Mouse (Mus musculus) kidney, postnatal 4 days (tissue): ENCODE data around the gene Fam162a.
A peak's percentile ranks its signal among the peaks of the same experiment; 100 is the strongest.
"Not testable (repeated sequence)": the region's sequence is repeated elsewhere in the genome, so short reads cannot be mapped to it uniquely, and the experiment has no call there.

ENCODE experiments used
- DNase-seq, 2 experiments: peaks; one replicate each; pipeline ENCODE4 v3.0.0; 2021; ENCODE audit warnings: mixed read lengths in 2 of 2

Gene Fam162a

DNA sequence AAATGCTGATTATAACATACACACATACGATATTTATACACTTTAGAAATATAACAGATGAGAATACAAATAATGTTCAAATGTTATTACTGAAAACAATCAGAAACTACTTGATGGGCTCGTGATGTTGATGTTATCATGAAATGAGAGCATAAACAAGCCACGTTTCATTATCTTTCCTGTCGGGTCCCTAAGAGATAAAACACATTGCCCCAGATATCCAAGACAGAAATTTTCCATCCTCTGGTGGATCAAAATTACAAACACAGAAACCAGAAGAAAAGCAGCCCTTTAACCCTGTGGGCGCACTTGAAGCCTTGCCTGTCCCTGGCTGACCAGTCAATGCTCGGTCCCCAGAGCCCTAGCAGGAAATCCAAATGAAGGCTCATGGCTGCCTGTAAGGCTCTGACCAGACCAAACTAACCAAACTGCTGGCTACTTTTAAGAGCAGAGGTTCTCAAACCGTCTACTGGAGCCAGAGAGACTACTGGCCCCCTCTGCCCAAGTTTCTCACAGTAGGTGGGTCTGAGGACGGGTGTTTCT is 13.4 kb downstream of the Fam162a start:
- no peak for DNase-seq

- no peak for DNase-seq
These were observed 15.0 kb downstream of the Fam162a start for GRCm38 (mm10) chr16:36056416-36056815.

GRCm38 (mm10) chr16:36054920-36055319 is 16.5 kb downstream of the Fam162a start:
- no peak for DNase-seq

DNA sequence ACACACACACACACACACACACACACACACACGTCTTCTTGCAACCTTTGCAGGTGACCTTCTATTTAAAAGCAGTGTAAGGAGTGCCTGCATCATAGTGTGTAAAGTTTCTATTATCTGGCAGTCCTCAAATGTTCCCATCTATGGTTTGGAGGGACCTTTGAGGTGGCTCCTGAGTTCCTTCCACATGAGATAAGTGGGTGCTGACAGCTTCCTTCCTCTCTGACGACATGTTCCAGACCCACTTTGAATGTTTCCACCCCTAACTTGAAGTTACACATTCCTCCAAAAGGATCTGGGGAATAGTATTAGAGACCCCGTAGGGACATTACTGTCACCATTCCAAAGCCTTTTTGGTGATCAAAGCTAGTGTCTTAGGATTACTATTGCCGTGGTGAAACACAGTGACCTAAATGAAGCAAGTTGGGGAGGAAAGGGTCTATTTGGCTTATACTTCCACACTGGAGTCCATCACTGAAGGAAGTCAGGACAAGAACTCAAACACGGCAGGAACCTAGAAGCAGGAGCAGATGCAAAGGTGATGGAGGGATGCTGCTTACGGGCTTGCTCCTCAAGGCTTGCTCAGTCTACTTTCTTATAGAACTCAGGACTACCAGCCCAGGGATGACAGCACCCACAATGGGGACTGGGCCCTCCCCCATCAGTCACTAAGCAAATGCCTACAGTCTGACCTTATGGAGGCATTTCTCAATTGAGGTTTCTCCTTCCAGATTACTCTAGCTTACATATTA is 17.7 kb downstream of the Fam162a start:
- no peak for DNase-seq

- DNase-seq: no peak
These were observed 19.9 kb downstream of the Fam162a start for GRCm38 (mm10) chr16:36051491-36051890.

- DNase-seq: no peak
These were observed 23.9 kb downstream of the Fam162a start for GRCm38 (mm10) chr16:36047538-36047937.

DNA sequence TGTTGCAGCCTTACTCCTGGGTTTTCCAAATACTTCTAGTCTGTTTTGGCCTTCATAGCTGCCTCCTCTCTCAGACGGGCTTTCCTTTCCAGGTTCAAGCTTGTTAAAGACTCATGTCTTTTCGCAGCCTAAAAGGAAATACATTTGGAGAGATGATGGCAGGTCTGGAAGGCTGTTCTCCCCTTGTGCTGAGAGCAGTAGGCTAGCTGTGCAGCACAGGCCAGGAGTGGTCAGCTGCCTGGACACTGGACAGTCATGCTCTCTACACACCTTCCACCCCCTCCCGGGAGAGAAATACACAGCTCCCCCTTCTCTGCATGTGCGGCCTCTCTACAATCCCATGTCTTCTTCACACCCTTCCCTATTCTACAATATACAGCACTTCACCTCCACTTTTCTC is 27.4 kb downstream of the Fam162a start:
- DNase-seq: no peak

DNA sequence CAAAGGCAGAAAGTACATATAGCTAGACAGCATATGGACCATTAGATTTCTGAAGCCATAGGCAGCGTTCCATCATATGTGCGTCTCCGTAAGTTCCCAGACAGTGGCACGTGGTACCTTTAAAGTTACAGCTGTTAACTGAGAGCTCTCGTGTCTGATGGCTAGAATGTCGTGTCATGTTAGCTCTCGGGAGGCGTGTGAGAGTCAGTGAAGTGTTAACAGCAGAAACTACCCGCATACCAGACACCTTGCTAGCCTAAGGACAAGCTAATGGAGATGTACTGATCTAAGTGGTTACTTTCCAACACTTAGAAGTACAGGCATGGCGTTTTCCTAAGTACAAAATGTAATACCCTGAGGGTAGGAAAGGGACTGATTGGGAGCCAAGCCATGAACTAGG is 28.3 kb downstream of the Fam162a start:
- DNase-seq: no peak

DNA sequence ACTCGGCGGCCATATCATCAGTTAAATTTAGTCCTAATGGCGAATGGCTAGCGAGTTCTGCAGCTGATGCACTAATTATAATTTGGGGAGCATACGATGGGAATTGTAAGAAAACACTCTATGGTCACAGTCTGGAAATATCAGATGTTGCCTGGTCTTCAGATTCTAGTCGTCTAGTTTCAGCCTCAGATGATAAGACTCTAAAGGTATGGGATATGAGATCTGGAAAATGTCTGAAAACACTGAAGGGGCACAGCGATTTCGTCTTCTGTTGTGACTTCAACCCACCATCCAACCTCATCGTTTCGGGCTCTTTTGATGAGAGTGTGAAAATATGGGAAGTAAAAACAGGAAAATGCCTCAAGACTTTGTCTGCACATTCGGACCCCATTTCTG is 29.8 kb downstream of the Fam162a start:
- no peak for DNase-seq

DNA sequence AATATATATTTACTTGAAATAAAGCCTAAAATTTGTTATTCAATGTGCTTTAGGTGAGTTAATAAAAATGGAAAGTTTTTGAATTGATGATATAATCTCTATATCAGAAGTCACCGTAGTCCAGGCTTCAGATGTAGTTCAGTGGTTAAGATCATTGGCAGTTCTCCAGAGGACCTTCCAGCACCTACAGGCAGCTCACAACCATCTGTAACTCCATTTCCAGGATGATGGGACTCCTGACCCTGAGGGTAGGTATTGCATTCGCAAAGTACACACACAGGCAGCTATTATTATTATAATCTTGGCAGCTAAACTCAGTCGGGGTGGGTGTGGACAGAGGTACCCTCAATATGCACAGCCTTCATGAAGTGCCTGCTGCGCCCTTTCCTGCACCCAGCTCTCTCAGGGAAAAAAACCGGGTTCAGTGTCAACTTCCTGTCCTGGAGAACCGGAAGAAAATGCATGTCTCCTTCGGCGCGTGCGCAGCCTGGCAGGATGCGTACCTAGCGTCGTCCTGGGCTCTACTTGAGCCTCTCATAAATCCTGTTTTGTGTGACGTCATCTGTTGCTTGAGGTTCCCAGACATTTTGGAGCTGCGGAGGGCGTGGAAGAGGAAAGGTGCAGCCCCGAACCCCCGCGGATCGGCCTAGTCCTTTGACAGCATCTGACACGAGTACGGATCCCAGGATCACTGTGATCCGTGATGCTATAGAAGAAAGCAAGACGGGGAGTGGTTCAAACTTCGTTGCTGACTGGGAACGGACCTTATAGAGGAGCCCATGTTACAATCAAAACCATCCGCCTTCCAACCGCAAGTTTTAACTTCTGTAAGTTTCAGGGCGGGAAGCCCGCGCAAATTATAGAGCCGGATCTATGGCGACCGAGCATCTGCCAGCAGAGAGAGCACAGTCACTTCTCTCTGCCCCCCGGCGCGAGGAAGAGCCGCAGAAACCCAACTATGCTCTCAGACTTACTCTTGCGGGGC is 30.5 kb downstream of the Fam162a start, which contains the start of gene Wdr5b:
TSS of gene Wdr5b (plus strand) at position 551 of the 985 bp plus-strand sequence.
- DNase-seq: peak; percentile 89 to 94

GRCm38 (mm10) chr16:36028120-36028519 is 43.3 kb downstream of the Fam162a start:
- DNase-seq: not testable (repeated sequence)

- DNase-seq: no peak
These were observed 55.1 kb downstream of the Fam162a start for GRCm38 (mm10) chr16:36016335-36016734.

DNA sequence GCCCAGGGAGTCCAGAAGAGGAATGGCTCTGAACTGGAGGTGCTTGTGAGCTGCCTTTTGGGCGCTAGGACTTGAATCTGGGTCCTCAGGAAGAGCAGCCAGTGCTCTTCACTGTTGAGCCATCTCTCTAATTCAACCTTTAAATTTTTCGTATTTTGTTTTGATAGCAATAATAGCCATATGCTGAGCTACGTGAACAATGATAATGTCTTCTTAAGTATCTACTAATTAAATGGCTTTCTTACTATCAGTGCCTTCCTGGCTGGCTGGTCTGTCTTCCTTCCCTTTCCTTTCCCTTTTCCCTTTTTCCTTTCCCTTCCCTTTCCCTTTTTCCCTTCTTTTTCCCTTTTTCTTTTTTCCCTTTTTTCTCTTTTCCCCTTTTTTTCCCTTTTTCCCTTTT is 63.0 kb downstream of the Fam162a start:
- DNase-seq: no peak

- DNase-seq: not testable (repeated sequence)
These were observed 72.5 kb downstream of the Fam162a start for GRCm38 (mm10) chr16:35998852-35999251.
